Mouse (Mus musculus) CH12.LX (cell line): ENCODE measurements around the gene Phka1.

Experiments used
- CHD2 ChIP-seq: IDR thresholded peaks from 2 replicates; pipeline ENCODE4 v1.6.1; 2011; ENCODE audit warnings: low read length, improper control_type of control experiment
- CTCF ChIP-seq, 2 experiments: IDR thresholded peaks in 1 of 2; conservative IDR thresholded peaks in 1 of 2; 2 replicates each; pipeline ENCODE4 v1.5.1; 2011 to 2012; ENCODE audit warnings: low read depth in 2 of 2, low read length in 2 of 2, improper control_type of control experiment in 1 of 2, inconsistent platforms in 1 of 2, mild to moderate bottlenecking in 1 of 2, moderate library complexity in 1 of 2
- E2F4 ChIP-seq: IDR thresholded peaks from 2 replicates; pipeline ENCODE4 v1.6.1; 2011; ENCODE audit warnings: low read depth, low read length, improper control_type of control experiment; ENCODE audit not compliant: insufficient replicate concordance
- HCFC1 ChIP-seq: IDR thresholded peaks from 2 replicates; pipeline ENCODE4 v1.6.1; 2012; ENCODE audit warnings: low read depth, mild to moderate bottlenecking, inconsistent platforms, low read length, improper control_type of control experiment
- KAT2A ChIP-seq: IDR thresholded peaks from 2 replicates; pipeline ENCODE4 v1.6.1; 2012; ENCODE audit warnings: low read length, improper control_type of control experiment, inconsistent platforms; ENCODE audit not compliant: insufficient replicate concordance
- NELFE ChIP-seq: IDR thresholded peaks from 2 replicates; pipeline ENCODE4 v1.6.1; 2011; ENCODE audit warnings: low read depth, low read length, improper control_type of control experiment
- SIN3A ChIP-seq: IDR thresholded peaks from 2 replicates; pipeline ENCODE4 v1.6.1; 2012; ENCODE audit warnings: low read length, improper control_type of control experiment, inconsistent platforms
- TBP ChIP-seq: conservative IDR thresholded peaks from 2 replicates; pipeline ENCODE4 v1.6.1; 2011; ENCODE audit warnings: low read depth, low read length, improper control_type of control experiment
- TCF12 ChIP-seq: IDR thresholded peaks from 2 replicates; pipeline ENCODE4 v1.6.1; 2014; ENCODE audit warnings: low read depth, mild to moderate bottlenecking, inconsistent platforms, low read length, improper control_type of control experiment
- ZC3H11A ChIP-seq: IDR thresholded peaks from 2 replicates; pipeline ENCODE4 v1.6.1; 2012; ENCODE audit warnings: low read depth, mild to moderate bottlenecking, inconsistent platforms, low read length, improper control_type of control experiment

DNA sequence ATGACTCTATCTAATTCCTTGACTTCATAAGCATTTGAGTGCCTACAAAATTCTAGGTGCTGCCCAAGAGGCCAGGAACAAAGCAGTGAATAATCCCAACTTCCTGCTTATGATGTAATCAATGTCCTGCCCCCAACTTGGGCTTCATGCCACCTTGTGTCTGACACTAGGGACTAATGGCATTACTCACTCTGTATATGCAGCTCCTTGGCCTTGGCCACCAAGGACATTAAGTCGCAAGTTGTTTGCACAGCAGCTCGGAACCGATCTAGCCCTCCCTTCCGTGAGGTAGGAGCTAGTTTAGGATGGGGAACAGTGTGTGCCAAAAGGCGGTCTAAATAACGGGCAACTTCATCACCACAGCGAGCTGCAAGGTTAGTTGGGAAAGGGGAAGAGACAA, 87.1 kb downstream of the Phka1 start:
- TF ChIP-seq KAT2A (no peak), CHD2 (no peak), ZC3H11A (no peak), SIN3A (no peak), HCFC1 (no peak), CTCF (conservative IDR thresholded peaks at IDR 0.05 in 1 of 2, IDR thresholded peaks at IDR 0.05 in 1 of 2; ENCODE audit: low read depth in 2 of 2, low read length in 2 of 2) (no peak), NELFE (no peak), TBP (no peak), E2F4 (no peak), TCF12 (no peak)
